Mouse (Mus musculus) heart, postnatal 14 days (tissue): ENCODE results near the gene Tpd52l2. TPM values are rescaled to one million over a fixed set of nuclear protein-coding genes. Genes with fewer than 3 reads are reported as not detected.
A peak's percentile ranks its signal among the peaks of the same experiment; 100 is the strongest.

Experiments used
- DNase-seq, 2 experiments: peaks; one replicate each; pipeline ENCODE4 v3.0.0; 2021 to 2022
- intact Hi-C: fragments of 180-260 bp; cut with DNase I; formaldehyde crosslinking; loops from one replicate; pipeline ENCODE4 v1.15.1; 2025
- total RNA-seq, 2 experiments: library from RNA; stranded (reverse); gene quantifications; 2 replicates each; pipeline ENCODE4 v1.2.3; 2021

The Tpd52l2 gene
- total RNA-seq, 2 experiments from 2014 or later = 63.4 to 68.9 TPM

- intact Hi-C loops = loop anchor here (2.0 kb wide), 1 partner anchor 59 kb away; no protein-coding TSS in a partner anchor
- no peak for DNase-seq
Observed at GRCm38 (mm10) chr2:181521491-181521890, 24.5 kb downstream of the Tpd52l2 start.

- intact Hi-C loops = no loop called here
- DNase-seq = peak in 1 of 2 experiments; percentile 32
Observed at GRCm38 (mm10) chr2:181522811-181523210, 25.9 kb downstream of the Tpd52l2 start.

GRCm38 (mm10) chr2:181525526-181525925 lies 28.6 kb downstream of the Tpd52l2 start:
- DNase-seq = no peak
- intact Hi-C loops = no loop called here

GRCm38 (mm10) chr2:181529076-181529475 lies 32.1 kb downstream of the Tpd52l2 start:
- intact Hi-C loops = no loop called here
- DNase-seq = no peak

GRCm38 (mm10) chr2:181532589-181532988 lies 35.6 kb downstream of the Tpd52l2 start:
- intact Hi-C loops = no loop called here
- no peak for DNase-seq

DNA sequence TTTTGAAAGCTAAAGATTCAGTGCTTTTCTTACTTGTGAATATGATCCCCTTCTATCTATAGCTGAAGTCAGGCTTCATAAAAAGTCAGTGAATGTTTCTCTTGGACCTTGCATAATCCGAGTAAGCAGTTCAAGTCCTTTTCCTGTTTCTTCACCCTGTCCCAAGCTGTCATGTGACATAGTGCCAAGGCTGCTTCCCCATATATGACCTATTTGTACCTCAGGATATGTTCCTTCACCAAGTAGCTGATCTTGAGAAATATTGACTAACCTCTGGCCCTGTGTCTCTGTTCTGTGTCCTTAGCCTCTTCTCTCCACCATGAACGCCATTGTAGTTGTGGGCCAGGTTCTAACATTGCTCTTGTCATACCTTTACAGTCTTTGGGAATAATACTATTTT lies 39.5 kb downstream of the Tpd52l2 start:
- DNase-seq = no peak
- intact Hi-C loops = no loop called here

- DNase-seq = peak; percentile 19 to 32
- intact Hi-C loops = no loop called here
Observed at GRCm38 (mm10) chr2:181537444-181538047, 40.6 kb downstream of the Tpd52l2 start.

DNA sequence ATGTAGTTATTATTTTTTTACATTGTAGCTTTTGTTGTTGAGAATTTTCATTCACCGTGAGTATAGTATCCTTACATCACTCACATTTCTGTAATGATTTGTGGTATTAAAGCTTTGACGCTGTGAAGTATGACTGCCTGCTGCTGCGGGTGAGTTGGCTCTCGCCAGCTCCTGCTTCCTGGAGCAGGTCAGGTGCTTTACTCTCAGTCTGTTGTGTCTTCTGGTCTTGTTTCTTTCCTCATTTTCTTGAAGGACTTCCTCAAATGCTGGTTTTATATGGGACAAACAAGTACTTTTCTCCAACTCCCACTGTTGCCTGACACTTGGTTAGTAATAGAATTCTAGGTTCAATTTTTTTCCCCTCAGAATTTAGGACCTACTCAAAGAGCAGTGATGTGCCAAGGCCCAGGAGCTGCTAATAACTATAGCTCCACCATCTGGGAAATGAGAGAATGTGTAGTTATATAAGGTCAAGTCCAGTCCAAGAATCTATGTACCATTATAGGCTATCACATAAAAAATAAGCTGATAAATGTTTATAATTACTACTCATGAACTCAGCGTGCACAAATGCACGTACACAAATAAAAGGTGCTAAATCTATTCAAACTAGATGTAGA lies 44.9 kb downstream of the Tpd52l2 start:
- DNase-seq = no peak
- intact Hi-C loops = no loop called here

GRCm38 (mm10) chr2:181546142-181546541 lies 49.2 kb downstream of the Tpd52l2 start:
- DNase-seq = no peak
- intact Hi-C loops = no loop called here

- no peak for DNase-seq
- intact Hi-C loops = no loop called here
Observed at GRCm38 (mm10) chr2:181548227-181548626, 51.3 kb downstream of the Tpd52l2 start.

DNA sequence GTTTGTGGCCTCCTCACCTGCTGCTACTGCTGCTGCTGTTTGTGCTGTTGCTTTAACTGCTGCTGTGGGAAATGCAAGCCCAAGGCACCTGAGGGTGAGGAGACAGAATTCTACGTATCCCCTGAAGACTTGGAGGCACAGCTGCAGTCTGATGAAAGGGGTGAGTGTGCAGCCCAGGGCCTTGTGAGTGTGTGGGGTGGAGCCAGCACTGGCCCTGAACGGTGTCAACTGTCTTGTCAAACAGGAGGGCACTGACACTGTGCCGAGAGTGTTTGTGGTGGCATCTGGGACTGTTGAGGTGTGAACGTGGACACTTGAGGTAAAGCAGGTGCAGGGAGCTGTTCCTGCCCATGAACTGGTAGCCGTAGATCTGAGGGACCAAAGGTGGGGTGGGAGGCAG lies 51.7 kb downstream of the Tpd52l2 start:
- DNase-seq = no peak
- intact Hi-C loops = no loop called here

DNA sequence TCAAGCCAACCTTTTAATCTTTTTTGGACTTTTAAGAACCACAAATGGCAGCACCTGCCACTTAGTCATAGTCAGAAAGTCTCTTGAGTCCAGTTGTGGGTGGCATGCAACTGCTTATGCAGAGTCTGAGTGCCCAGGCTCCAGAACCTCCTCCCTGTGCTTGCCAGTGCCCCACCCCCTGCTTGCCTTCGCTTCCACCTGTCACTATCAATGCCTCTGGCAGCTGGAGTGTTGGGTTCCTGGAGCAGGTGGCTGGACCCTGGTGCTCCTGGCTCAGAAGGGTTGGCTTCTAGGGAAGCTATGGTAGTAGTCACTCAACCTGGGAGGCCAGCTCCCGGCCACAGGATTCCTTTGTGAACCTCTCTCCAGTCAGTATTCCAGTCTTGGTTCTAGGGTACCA lies 53.3 kb downstream of the Tpd52l2 start:
- intact Hi-C loops = no loop called here
- no peak for DNase-seq

GRCm38 (mm10) chr2:181553772-181554171 lies 56.8 kb downstream of the Tpd52l2 start:
- no peak for DNase-seq
- intact Hi-C loops = no loop called here

GRCm38 (mm10) chr2:181567338-181567737 lies 70.4 kb downstream of the Tpd52l2 start:
- intact Hi-C loops = loop anchor here (5.0 kb wide), 1 partner anchor 175 kb away; no protein-coding TSS in a partner anchor
- DNase-seq = no peak

Other genes with a start within 250 kb of the Tpd52l2 start
- 10 to 100 TPM; 11.5 to 13.3 TPM for gene Gmeb2, start 209.1 kb upstream of the Tpd52l2 start, total RNA-seq
- gene Stmn3, start 182.6 kb upstream of the Tpd52l2 start, total RNA-seq = under 1 TPM in 1 of 2 experiments, not detected in 1; 0.24 TPM
- 10 to 100 TPM; 15.8 to 18.5 TPM for gene Rtel1, start 177.4 kb upstream of the Tpd52l2 start, total RNA-seq
- gene Zgpat, start 132.2 kb upstream of the Tpd52l2 start, total RNA-seq = 10 to 100 TPM; 21.0 to 21.4 TPM
- 10 to 100 TPM; 43.9 to 44.0 TPM for gene Arfrp1, start 131.7 kb upstream of the Tpd52l2 start, total RNA-seq
- gene Lime1, start 117.1 kb upstream of the Tpd52l2 start, total RNA-seq = 1 to 10 TPM; 7.9 to 8.7 TPM
- 10 to 100 TPM; 13.8 to 14.4 TPM for gene Zbtb46, start 37.7 kb upstream of the Tpd52l2 start, total RNA-seq
- not detected for gene Abhd16b, start 3.9 kb upstream of the Tpd52l2 start, total RNA-seq
- gene Dnajc5, start 23.3 kb downstream of the Tpd52l2 start, total RNA-seq = 10 to 100 TPM; 81.4 to 83.8 TPM
- 10 to 100 TPM; 41.0 to 47.0 TPM for gene Uckl1, start 87.8 kb downstream of the Tpd52l2 start, total RNA-seq
- gene Prpf6, start 94.7 kb downstream of the Tpd52l2 start, total RNA-seq = 10 to 100 TPM; 30.9 to 37.1 TPM
- 10 to 100 TPM; 20.4 to 27.3 TPM for gene Zfp512b, start 95.7 kb downstream of the Tpd52l2 start, total RNA-seq
- 1 to 10 TPM; 1.8 to 2.1 TPM for gene Samd10, start 102.1 kb downstream of the Tpd52l2 start, total RNA-seq
- gene Gm29797, start 159.9 kb downstream of the Tpd52l2 start, total RNA-seq = not detected
- 10 to 100 TPM; 73.4 to 77.1 TPM for gene Sox18, start 174.5 kb downstream of the Tpd52l2 start, total RNA-seq
- gene Tcea2, start 183.2 kb downstream of the Tpd52l2 start, total RNA-seq = 1 to 10 TPM; 6.4 to 8.7 TPM
- gene Rgs19, start 196.8 kb downstream of the Tpd52l2 start, total RNA-seq = 1 to 10 TPM; 7.2 to 8.1 TPM
- gene Lkaaear1, start 201.3 kb downstream of the Tpd52l2 start, total RNA-seq = not detected
- not detected for gene Oprl1, start 217.9 kb downstream of the Tpd52l2 start, total RNA-seq